Mouse (Mus musculus): Measurements from ENCODE around the gene Fam173a. TPM values are rescaled to one million over a fixed set of nuclear protein-coding genes. Genes with fewer than 3 reads are reported as not detected.
"Not testable (repeated sequence)": the region's sequence is repeated elsewhere in the genome, so short reads cannot be mapped to it uniquely, and the experiment has no call there.

Fam173a gene
- total and polyA plus RNA-seq, 3 experiments: 20.5 to 50.5 (median 24.1) TPM

GRCm38 (mm10) chr17:25810890-25811289 is 18.2 kb upstream of the Fam173a start:
- H3K36me3 ChIP-seq (replicated peaks): no peaks in the 10 kb centered on the region
- H3K9me3 ChIP-seq (replicated peaks): 0 out of 2 replicates have a peak, but pooled peaks cover 5% of the 10 kb centered on the region
- TF ChIP-seq POLR2AphosphoS5 (IDR thresholded peaks at IDR 0.05; ENCODE audit: insufficient replicate concordance, low read depth, low read length): no peak
- no peak for TF ChIP-seq TAL1 (conservative IDR thresholded peaks at IDR 0.05; ENCODE audit: low read depth, low read length)
- no peak for TF ChIP-seq CTCF (IDR thresholded peaks at IDR 0.05; ENCODE audit: low read depth, low read length)
- TF ChIP-seq GATA1 (IDR thresholded peaks at IDR 0.05; ENCODE audit: borderline replicate concordance, low read length): no peak
- no peak for TF ChIP-seq GATA2 (IDR thresholded peaks at IDR 0.05; ENCODE audit: borderline replicate concordance, low read depth, low read length)
- ATAC-seq (ENCODE audit: extremely low read depth, insufficient number of reproducible peaks, low FRiP score, poor library complexity, severe bottlenecking) (no peak), DNase-seq (ENCODE audit: low spot score) (no peak)
- H3K4me3 ChIP-seq (ENCODE audit: low read depth, low read length): no peak overlapping the region
- H3K27me3 ChIP-seq (ENCODE audit: insufficient read depth, low read length): peaks cover 51% of the 10 kb centered on the region
- H3K4me1 ChIP-seq (ENCODE audit: insufficient read depth, low read depth, low read length): peaks cover 5% of the 10 kb centered on the region; the same call in 1 of the 2 replicates

- H3K4me3 ChIP-seq (ENCODE audit: low read depth, low read length): no peak overlapping the region
- DNase-seq (ENCODE audit: low spot score): no peak
- peaks cover 5% of the 10 kb centered on the region; the same call in 1 of the 2 replicates for H3K4me1 ChIP-seq (ENCODE audit: insufficient read depth, low read depth, low read length)
- H3K36me3 ChIP-seq (replicated peaks): no peaks in the 10 kb centered on the region
- peaks cover 46% of the 10 kb centered on the region for H3K27me3 ChIP-seq (ENCODE audit: insufficient read depth, low read length)
- no peak for TF ChIP-seq CTCF (IDR thresholded peaks at IDR 0.05; ENCODE audit: low read depth, low read length)
- ATAC-seq (ENCODE audit: extremely low read depth, insufficient number of reproducible peaks, low FRiP score, poor library complexity, severe bottlenecking): no peak
- H3K9me3 ChIP-seq (replicated peaks): 0 out of 2 replicates have a peak, but pooled peaks cover 5% of the 10 kb centered on the region
Observed at GRCm38 (mm10) chr17:25809606-25810340, 17.1 kb upstream of the Fam173a start.

- peaks cover 5% of the 10 kb centered on the region; the same call in 1 of the 2 replicates for H3K4me1 ChIP-seq (ENCODE audit: insufficient read depth, low read depth, low read length)
- peaks cover 46% of the 10 kb centered on the region for H3K27me3 ChIP-seq (ENCODE audit: insufficient read depth, low read length)
- no peak for ATAC-seq (ENCODE audit: extremely low read depth, insufficient number of reproducible peaks, low FRiP score, poor library complexity, severe bottlenecking)
- H3K4me3 ChIP-seq (ENCODE audit: low read depth, low read length): no peak within 1 kb of the TSS
- no peaks in the 10 kb centered on the region for H3K36me3 ChIP-seq (replicated peaks)
- no peak for DNase-seq (ENCODE audit: low spot score)
- H3K9me3 ChIP-seq (replicated peaks): 0 out of 2 replicates have a peak, but pooled peaks cover 5% of the 10 kb centered on the region
- no peak for TF ChIP-seq POLR2AphosphoS5 (IDR thresholded peaks at IDR 0.05; ENCODE audit: insufficient replicate concordance, low read depth, low read length)
Observed at GRCm38 (mm10) chr17:25808789-25809605, 16.3 kb upstream of the Fam173a start, which contains the start of gene Fbxl16. Gene Fbxl16, plus strand, starts transcription at chr17:25809085.

DNA sequence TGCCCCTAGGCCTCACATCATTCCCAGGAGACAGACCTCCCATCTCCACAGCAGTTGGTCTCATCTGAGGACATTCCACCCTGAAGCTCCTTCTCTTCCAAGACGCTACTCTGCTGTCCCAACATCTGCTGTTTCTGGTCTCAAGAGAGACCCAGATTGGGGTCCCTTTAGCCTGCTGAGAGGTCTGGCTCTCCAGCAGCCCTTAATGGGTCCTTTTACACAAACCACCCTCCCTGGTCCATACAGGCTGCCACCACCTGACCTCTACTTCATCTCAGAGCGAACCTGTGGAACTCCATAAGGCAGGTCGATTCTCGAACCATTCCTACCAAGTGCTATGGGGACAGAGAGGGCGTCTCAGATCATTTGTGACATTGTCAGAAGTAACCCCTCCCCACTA is 15.3 kb upstream of the Fam173a start:
- TF ChIP-seq GATA1 (IDR thresholded peaks at IDR 0.05; ENCODE audit: borderline replicate concordance, low read length) (no peak), POLR2AphosphoS5 (IDR thresholded peaks at IDR 0.05; ENCODE audit: insufficient replicate concordance, low read depth, low read length) (no peak), TAL1 (conservative IDR thresholded peaks at IDR 0.05; ENCODE audit: low read depth, low read length) (no peak), CTCF (IDR thresholded peaks at IDR 0.05; ENCODE audit: low read depth, low read length) (no peak), GATA2 (IDR thresholded peaks at IDR 0.05; ENCODE audit: borderline replicate concordance, low read depth, low read length) (no peak)
- H3K9me3 ChIP-seq (replicated peaks): 0 out of 2 replicates have a peak, but pooled peaks cover 5% of the 10 kb centered on the region
- no peaks in the 10 kb centered on the region for H3K36me3 ChIP-seq (replicated peaks)
- peaks cover 5% of the 10 kb centered on the region; the same call in 1 of the 2 replicates for H3K4me1 ChIP-seq (ENCODE audit: insufficient read depth, low read depth, low read length)
- no peak overlapping the region for H3K4me3 ChIP-seq (ENCODE audit: low read depth, low read length)
- ATAC-seq (ENCODE audit: extremely low read depth, insufficient number of reproducible peaks, low FRiP score, poor library complexity, severe bottlenecking): no peak
- peaks cover 46% of the 10 kb centered on the region for H3K27me3 ChIP-seq (ENCODE audit: insufficient read depth, low read length)
- no peak for DNase-seq (ENCODE audit: low spot score)

DNA sequence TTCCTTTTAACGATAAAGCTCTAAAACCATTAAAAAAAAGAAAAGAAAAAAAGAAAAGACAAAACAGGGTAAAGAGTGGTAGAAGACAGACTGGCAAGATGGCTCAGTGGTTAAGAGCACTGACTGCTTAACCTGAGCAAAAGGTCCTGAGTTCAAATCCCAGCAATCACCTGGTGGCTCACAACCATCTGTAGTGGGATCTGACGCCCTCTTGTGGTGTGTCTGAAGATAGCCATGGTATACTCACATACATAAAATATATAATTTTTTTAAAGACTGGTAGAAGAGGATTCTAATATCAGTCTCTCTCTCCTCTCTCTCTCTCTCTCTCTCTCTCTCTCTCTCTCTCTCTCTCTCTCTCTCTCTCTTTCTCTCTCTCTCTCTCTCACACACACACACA is 14.8 kb upstream of the Fam173a start:
- not testable (repeated sequence) for DNase-seq (ENCODE audit: low spot score); ATAC-seq (ENCODE audit: extremely low read depth, insufficient number of reproducible peaks, low FRiP score, poor library complexity, severe bottlenecking); H3K36me3 ChIP-seq (replicated peaks); H3K4me3 ChIP-seq (ENCODE audit: low read depth, low read length); H3K4me1 ChIP-seq (ENCODE audit: insufficient read depth, low read depth, low read length); H3K9me3 ChIP-seq (replicated peaks)
- H3K27me3 ChIP-seq (ENCODE audit: insufficient read depth, low read length): peaks cover 46% of the 10 kb centered on the region

GRCm38 (mm10) chr17:25806507-25806906 is 13.8 kb upstream of the Fam173a start:
- ATAC-seq (ENCODE audit: extremely low read depth, insufficient number of reproducible peaks, low FRiP score, poor library complexity, severe bottlenecking): no peak
- Histone ChIP-seq H3K9me3 (replicated peaks) (0 out of 2 replicates have a peak, but pooled peaks cover 5% of the 10 kb centered on the region), H3K4me1 (ENCODE audit: insufficient read depth, low read depth, low read length) (peaks cover 5% of the 10 kb centered on the region; the same call in 1 of the 2 replicates), H3K4me3 (ENCODE audit: low read depth, low read length) (no peak overlapping the region), H3K27me3 (ENCODE audit: insufficient read depth, low read length) (peaks cover 38% of the 10 kb centered on the region), H3K36me3 (replicated peaks) (no peaks in the 10 kb centered on the region)
- TF ChIP-seq CTCF (IDR thresholded peaks at IDR 0.05; ENCODE audit: low read depth, low read length): no peak
- no peak for DNase-seq (ENCODE audit: low spot score)

Measured in G1E (cell line).